Mouse (Mus musculus) midbrain, embryonic 11.5 days (tissue): ENCODE results near the gene Fam221b. TPM values are rescaled to one million over a fixed set of nuclear protein-coding genes. Genes with fewer than 3 reads are reported as not detected.

Source experiments
- ATAC-seq: fragments of 200-750 bp; cut with Nextera tagmentation; 2 replicates; pipeline ENCODE4 v1.8.0; 2017; ENCODE audit warnings: moderate TSS enrichment, moderate library complexity; ENCODE audit not compliant: low FRiP score
- DNase-seq: peaks from one replicate; pipeline ENCODE4 v3.0.0; 2015; ENCODE audit warnings: low spot score; ENCODE audit errors: missing footprints
- H3K27ac ChIP-seq: fragments of 300-500 bp; sonication (generic); 2 replicates; pipeline ENCODE4 v1.5.1; 2014; ENCODE audit warnings: low read depth, low read length
- H3K27me3 ChIP-seq: fragments of 300-500 bp; sonication (generic); 2 replicates; pipeline ENCODE4 v1.6.1; 2014; ENCODE audit warnings: mild to moderate bottlenecking, low read length, moderate library complexity, mixed read lengths; ENCODE audit not compliant: control insufficient read depth, insufficient read depth
- H3K36me3 ChIP-seq: fragments of 300-500 bp; sonication (generic); 2 replicates; pipeline ENCODE4 v1.6.1; 2014; ENCODE audit warnings: mild to moderate bottlenecking, low read length, moderate library complexity, mixed read lengths; ENCODE audit not compliant: control insufficient read depth, insufficient read depth
- H3K4me1 ChIP-seq: fragments of 300-500 bp; sonication (generic); 2 replicates; pipeline ENCODE4 v1.6.1; 2014; ENCODE audit warnings: low read length; ENCODE audit not compliant: control insufficient read depth, insufficient read depth
- H3K4me2 ChIP-seq: fragments of 300-500 bp; sonication (generic); 2 replicates; pipeline ENCODE4 v1.6.1; 2014; ENCODE audit warnings: mild to moderate bottlenecking, moderate library complexity
- H3K4me3 ChIP-seq: fragments of 300-500 bp; sonication (generic); 2 replicates; pipeline ENCODE4 v1.5.1; 2014; ENCODE audit warnings: low read depth, low read length
- H3K9ac ChIP-seq: fragments of 300-500 bp; sonication (generic); 2 replicates; pipeline ENCODE4 v1.6.1; 2014; ENCODE audit warnings: low read length
- H3K9me3 ChIP-seq: fragments of 300-500 bp; sonication (generic); 2 replicates; pipeline ENCODE4 v1.6.1; 2016; ENCODE audit warnings: low read length; ENCODE audit not compliant: control insufficient read depth
- WGBS: fragments of 180-500 bp; shearing (Covaris S2); extraction: QIAGEN DNeasy Blood & Tissue Kit; methylation state at CpG from one replicate; pipeline ENCODE4 v1.1.7; 2014; 5-methylcytosine and 5-hydroxymethylcytosine counted together
- polyA plus RNA-seq: library from polyadenylated mRNA; unstranded; fragments of >200 nt; fragmentation: Nextera tagmentation; extraction: Ambion mirVana; gene quantifications from 2 replicates; pipeline ENCODE4 v1.2.1, GENCODE M21; 2014

Gene Fam221b
- polyA plus RNA-seq, 1 experiment from 2014 or later: 2.5 TPM

DNA sequence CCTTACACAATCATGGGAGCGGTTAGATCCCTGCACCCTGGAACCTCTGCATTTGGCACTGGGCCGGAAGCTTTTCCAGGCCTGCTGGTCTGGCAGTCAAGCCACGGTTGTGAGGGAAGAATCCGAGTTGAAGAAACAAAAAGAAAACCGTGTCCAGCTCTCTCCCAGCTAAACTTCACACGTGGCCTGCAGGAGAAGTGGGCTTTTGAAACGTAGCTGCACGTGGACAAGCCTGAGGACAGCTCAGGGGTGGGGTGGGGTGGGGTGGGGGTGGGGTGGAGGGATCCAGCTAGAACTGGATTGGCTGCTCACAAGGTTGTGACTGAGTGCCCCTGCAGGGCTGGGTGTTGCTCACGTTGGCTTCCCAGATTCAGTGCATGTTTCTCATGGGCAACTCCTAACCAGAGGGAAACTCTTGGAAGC is 26.3 kb upstream of the Fam221b start:
- no peak overlapping the region for H3K4me3 ChIP-seq
- DNase-seq: peak; percentile 75
- 37% methylated on average over 9 of the region's 9 CpGs for WGBS
- no peaks in the 10 kb centered on the region for H3K27me3 ChIP-seq
- no peak overlapping the region for H3K9ac ChIP-seq
- no peak for ATAC-seq
- H3K4me2 ChIP-seq: no peak overlapping the region
- no peak overlapping the region for H3K27ac ChIP-seq
- H3K36me3 ChIP-seq: no peaks in the 10 kb centered on the region
- H3K4me1 ChIP-seq: no peaks in the 10 kb centered on the region
- H3K9me3 ChIP-seq: no peaks in the 10 kb centered on the region

DNA sequence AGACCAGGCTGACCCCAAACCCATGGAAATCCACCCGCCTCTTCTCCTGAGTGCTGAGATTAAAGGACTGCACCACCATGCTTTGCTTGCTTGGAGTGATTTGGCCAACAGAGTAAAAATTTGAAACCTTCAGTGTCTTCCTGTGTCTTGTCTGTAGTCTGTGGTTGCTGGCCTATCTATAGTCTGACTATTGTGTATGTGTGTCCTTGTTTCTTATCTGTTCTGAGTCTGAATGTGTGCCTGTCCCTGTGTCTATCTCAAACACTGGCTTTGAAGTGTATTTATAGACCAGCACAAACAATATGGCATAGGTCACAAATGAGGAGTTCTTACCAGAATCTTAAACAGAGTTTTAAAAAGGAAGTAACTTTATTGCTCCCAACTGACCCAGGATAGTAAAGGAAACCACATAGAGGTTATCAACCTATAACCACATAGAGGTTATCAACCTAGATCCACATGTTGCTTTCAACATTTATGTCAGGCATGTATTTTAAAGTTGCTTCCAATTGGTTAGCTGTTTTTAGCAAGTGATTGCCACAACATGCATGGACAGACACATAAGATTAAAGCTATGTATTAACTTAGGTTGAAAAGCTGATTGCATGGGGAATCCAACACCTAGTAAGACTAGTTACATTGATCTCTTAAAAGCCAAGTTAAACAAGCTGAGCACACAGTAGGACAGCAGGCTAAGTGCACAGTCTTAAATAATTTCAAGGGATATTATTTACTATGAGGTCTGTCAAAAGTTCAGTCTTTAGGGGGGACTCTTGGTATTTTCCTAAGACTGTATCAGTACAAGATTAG is 25.7 kb upstream of the Fam221b start:
- H3K27me3 ChIP-seq: no peaks in the 10 kb centered on the region
- no peak for ATAC-seq
- H3K4me1 ChIP-seq: no peaks in the 10 kb centered on the region
- peaks cover 2% of the 10 kb centered on the region; the same call in 1 of the 2 replicates for H3K36me3 ChIP-seq
- 86% methylated on average over 1 of the region's 1 CpGs for WGBS
- peak; percentile 51 for DNase-seq
- no peaks in the 10 kb centered on the region for H3K9me3 ChIP-seq
- no peak overlapping the region for H3K27ac ChIP-seq
- H3K9ac ChIP-seq: no peak overlapping the region
- H3K4me2 ChIP-seq: no peak overlapping the region
- H3K4me3 ChIP-seq: no peak overlapping the region

DNA sequence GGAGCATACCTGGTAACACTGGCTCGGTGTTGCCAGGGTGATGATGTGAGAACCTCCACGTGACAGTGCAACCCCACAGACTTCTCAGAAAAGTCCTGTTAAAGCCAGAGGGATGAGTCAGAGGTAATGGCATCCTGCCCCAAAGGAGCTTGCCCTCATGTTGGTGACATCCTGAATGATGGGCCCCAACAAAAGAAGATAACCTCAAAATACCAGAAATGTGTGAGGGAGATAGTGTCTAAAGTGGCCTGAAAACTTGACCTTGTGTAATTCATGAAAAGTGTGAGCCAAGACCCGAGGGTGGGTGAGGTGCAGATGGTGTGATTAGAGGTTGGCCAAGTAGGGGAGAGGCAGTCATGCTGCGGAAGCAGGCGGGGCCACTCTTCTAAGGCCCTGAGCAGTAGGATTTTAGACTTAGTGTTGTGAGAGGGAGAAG is 24.9 kb upstream of the Fam221b start:
- ATAC-seq: no peak
- Histone ChIP-seq H3K9me3 (no peaks in the 10 kb centered on the region), H3K27me3 (no peaks in the 10 kb centered on the region), H3K4me2 (no peak overlapping the region), H3K4me1 (no peaks in the 10 kb centered on the region), H3K4me3 (no peak overlapping the region), H3K9ac (no peak overlapping the region), H3K36me3 (peaks cover 2% of the 10 kb centered on the region; the same call in 1 of the 2 replicates), H3K27ac (no peak overlapping the region)
- peak; percentile 81 for DNase-seq
- 73% methylated on average over 5 of the region's 5 CpGs for WGBS

DNA sequence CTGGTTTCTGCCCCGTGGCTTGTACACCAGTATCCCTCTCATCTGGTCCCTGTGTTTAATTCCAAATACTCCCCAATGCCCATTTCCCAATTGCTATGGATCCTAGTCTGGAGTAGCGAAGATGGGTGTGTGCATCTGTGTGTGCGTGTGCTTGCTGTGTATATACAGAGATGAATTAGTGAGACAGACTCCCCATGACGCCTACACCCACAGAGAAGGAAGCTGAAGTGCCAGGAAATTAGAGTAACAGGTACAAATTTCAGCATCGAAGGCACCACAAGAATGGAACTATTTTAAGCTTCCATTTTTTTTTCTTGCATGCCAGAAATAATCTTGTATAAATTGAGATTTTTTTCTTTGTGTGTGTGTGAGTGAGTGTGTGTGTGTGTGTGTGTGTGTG is 22.1 kb upstream of the Fam221b start:
- H3K36me3 ChIP-seq: peaks cover 2% of the 10 kb centered on the region; the same call in 1 of the 2 replicates
- 83% methylated on average over 5 of the region's 5 CpGs for WGBS

DNA sequence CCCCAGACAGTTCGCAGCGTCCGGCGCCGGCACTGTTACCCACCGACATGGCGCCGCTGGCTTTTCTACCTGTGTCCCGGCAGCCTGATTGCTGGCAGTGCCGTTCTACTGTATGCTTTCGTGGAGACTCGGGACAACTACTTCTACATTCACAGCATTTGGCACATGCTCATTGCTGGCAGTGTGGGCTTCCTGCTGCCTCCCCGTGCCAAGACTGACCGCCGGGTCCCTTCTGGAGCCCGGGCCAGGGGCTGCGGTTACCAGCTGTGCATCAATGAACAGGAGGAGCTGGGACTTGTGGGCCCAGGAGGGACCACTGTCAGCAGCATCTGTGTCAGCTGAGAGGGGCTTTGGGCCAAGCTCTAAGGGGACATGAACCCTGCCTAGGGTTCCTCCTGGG is 21.1 kb upstream of the Fam221b start:
- Histone ChIP-seq H3K9ac (no peak overlapping the region), H3K9me3 (no peaks in the 10 kb centered on the region)

More for the DNA sequence above, 22.1 kb upstream of the Fam221b start:
- no peak overlapping the region for H3K4me2 ChIP-seq
- H3K9ac ChIP-seq: no peak overlapping the region
- H3K4me1 ChIP-seq: no peaks in the 10 kb centered on the region
- no peak overlapping the region for H3K27ac ChIP-seq
- peak; percentile 12 for DNase-seq
- H3K27me3 ChIP-seq: no peaks in the 10 kb centered on the region
- no peak for ATAC-seq
- H3K4me3 ChIP-seq: no peak overlapping the region
- no peaks in the 10 kb centered on the region for H3K9me3 ChIP-seq

DNA sequence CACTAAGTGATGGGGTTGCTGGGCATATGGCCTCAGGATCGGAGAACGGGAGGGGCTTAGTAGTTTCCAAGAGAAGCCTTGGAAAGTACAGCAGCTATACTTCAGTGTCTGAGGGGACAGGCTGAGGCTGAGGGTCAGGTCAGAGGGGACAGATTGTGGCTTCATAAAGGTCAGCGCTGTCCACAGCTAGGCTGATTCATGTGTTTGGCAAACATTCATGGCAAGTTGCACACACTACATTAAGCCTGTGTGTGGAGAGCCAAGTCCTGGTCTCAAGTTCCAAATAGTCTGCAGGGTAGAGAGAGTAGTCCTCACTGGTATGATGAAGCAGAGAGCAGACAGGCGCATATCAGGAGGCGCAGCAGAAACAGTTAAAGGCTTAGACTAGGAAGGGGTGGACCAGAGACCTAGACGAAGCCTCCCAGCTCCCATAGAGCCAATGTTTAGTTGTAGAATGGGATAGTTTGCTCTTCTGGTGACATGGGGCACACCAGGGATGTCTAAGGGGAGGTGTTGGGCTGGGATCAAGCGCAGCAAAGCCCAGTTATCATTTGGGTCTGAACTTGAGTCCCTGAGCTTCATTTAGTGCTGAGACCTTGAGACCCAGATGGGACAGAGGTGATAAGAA is 10.6 kb upstream of the Fam221b start:
- H3K4me1 ChIP-seq: no peaks in the 10 kb centered on the region
- H3K4me3 ChIP-seq: no peak overlapping the region
- ATAC-seq: no peak
- no peaks in the 10 kb centered on the region for H3K9me3 ChIP-seq
- WGBS: 88% methylated on average over 7 of the region's 7 CpGs
- no peak overlapping the region for H3K9ac ChIP-seq
- H3K4me2 ChIP-seq: no peak overlapping the region
- H3K27me3 ChIP-seq: no peaks in the 10 kb centered on the region
- H3K27ac ChIP-seq: no peak overlapping the region
- peaks cover 6% of the 10 kb centered on the region for H3K36me3 ChIP-seq
- no peak for DNase-seq

More for the DNA sequence above, 21.1 kb upstream of the Fam221b start:
- ATAC-seq: no peak
- no peaks in the 10 kb centered on the region for H3K4me1 ChIP-seq
- WGBS: 95% methylated on average over 17 of the region's 17 CpGs
- no peak for DNase-seq
- no peak overlapping the region for H3K4me3 ChIP-seq
- no peak overlapping the region for H3K27ac ChIP-seq
- H3K4me2 ChIP-seq: no peak overlapping the region
- H3K36me3 ChIP-seq: peaks cover 2% of the 10 kb centered on the region; the same call in 1 of the 2 replicates
- no peaks in the 10 kb centered on the region for H3K27me3 ChIP-seq

DNA sequence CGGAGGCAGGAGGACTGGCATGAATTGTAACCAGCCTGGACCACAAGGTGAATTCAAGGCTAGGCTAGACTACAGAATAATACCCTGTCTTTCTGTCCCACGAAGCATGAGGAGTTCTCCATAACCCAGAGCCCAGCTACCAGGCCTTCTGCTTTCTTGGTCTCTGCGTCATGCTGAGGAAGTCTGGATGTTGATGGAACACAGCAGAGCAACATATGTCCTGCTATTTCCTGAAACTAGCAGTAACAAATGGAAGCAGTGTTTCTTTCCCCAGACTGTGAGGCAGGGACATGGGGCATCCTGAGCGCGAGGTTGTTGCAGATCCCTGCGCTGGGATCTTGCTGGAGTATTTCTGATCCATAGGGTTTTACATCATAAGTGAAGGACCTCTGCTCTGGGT is 9.6 kb upstream of the Fam221b start:
- no peak for ATAC-seq
- Histone ChIP-seq H3K27ac (no peak overlapping the region), H3K4me1 (no peaks in the 10 kb centered on the region), H3K4me2 (no peak overlapping the region), H3K4me3 (no peak overlapping the region), H3K9ac (no peak overlapping the region), H3K36me3 (peaks cover 6% of the 10 kb centered on the region), H3K9me3 (no peaks in the 10 kb centered on the region), H3K27me3 (no peaks in the 10 kb centered on the region)
- no peak for DNase-seq
- 82% methylated on average over 6 of the region's 6 CpGs for WGBS

DNA sequence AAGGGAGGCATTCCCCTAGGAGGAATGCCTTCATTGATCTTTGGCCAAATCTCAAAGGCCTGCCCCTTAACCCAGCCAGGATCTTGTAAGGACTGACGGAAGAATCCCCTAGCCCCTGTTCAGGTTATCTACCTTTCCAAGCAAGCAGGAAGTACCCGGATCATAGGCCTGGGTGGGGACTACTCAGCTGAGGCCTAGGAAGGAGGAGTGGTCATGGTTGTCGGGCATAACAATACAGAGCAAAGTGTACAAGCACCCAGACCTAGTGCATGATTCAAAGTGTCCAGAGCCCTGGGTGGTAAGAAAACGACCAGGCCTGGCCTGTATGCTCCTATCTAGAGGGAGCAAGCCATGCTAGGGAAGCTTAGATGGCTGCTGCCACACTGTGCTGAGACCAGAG is 6.7 kb upstream of the Fam221b start:
- 79% methylated on average over 4 of the region's 4 CpGs for WGBS
- 0 out of 2 replicates have a peak, but pooled peaks cover under 1% of the 10 kb centered on the region for H3K36me3 ChIP-seq
- H3K4me1 ChIP-seq: peaks cover 2% of the 10 kb centered on the region; the same call in 1 of the 2 replicates
- no peak overlapping the region for H3K4me2 ChIP-seq
- no peaks in the 10 kb centered on the region for H3K9me3 ChIP-seq
- DNase-seq: no peak
- H3K27ac ChIP-seq: no peak overlapping the region
- H3K9ac ChIP-seq: no peak overlapping the region
- H3K4me3 ChIP-seq: no peak overlapping the region
- H3K27me3 ChIP-seq: no peaks in the 10 kb centered on the region
- ATAC-seq: no peak

DNA sequence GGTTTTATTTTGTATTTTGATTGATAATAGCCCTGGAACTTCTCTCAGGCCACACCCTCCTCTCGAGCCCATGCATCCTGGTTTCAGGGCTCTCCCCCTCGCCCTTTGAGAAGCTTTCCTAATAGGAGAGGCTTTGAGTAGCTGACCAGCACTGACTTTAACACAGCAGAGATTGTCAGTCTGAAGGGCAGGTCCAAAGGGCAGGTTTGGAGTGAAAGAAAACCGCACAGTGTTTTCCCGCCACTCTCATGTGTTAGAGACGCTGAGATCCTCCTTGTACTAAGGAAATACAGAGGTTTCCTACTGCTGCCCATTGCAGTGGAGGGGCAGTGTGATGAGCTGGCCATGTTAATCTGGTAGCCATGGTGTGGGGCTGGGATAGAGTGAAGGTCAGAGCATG is 6.0 kb upstream of the Fam221b start:
- Histone ChIP-seq H3K27ac (no peak overlapping the region), H3K9me3 (no peaks in the 10 kb centered on the region), H3K4me3 (no peak overlapping the region), H3K4me2 (no peak overlapping the region), H3K9ac (no peak overlapping the region), H3K4me1 (peaks cover 2% of the 10 kb centered on the region; the same call in 1 of the 2 replicates), H3K27me3 (no peaks in the 10 kb centered on the region), H3K36me3 (no peaks in the 10 kb centered on the region)
- ATAC-seq (no peak), DNase-seq (no peak)
- 81% methylated on average over 5 of the region's 5 CpGs for WGBS
